Mouse (Mus musculus) hindbrain, embryonic 12.5 days (tissue): ENCODE results near the gene Hk3. TPM values are rescaled to one million over a fixed set of nuclear protein-coding genes. Genes with fewer than 3 reads are reported as not detected.
A peak's percentile ranks its signal among the peaks of the same experiment; 100 is the strongest.

Experiments
- ATAC-seq: fragments of 200-750 bp; cut with Nextera tagmentation; 2 replicates; pipeline ENCODE4 v1.8.0; 2017; ENCODE audit warnings: moderate TSS enrichment; ENCODE audit not compliant: low FRiP score
- H3K27ac ChIP-seq: fragments of 300-500 bp; sonication (generic); 2 replicates; pipeline ENCODE4 v1.5.1; 2016; ENCODE audit warnings: mild to moderate bottlenecking
- H3K27me3 ChIP-seq: fragments of 300-500 bp; sonication (generic); 2 replicates; pipeline ENCODE4 v1.6.1; 2016; ENCODE audit warnings: mild to moderate bottlenecking
- H3K36me3 ChIP-seq: fragments of 300-500 bp; sonication (generic); 2 replicates; pipeline ENCODE4 v1.6.1; 2016; ENCODE audit warnings: mild to moderate bottlenecking
- H3K4me1 ChIP-seq: fragments of 300-500 bp; sonication (generic); 2 replicates; pipeline ENCODE4 v1.6.1; 2016
- H3K4me2 ChIP-seq: fragments of 300-500 bp; sonication (generic); replicated peaks from 2 replicates; pipeline ENCODE4 v1.6.1; 2016; ENCODE audit warnings: mild to moderate bottlenecking
- H3K4me3 ChIP-seq: fragments of 300-500 bp; sonication (generic); 2 replicates; pipeline ENCODE4 v1.5.1; 2016; ENCODE audit warnings: mild to moderate bottlenecking
- H3K9ac ChIP-seq: fragments of 300-500 bp; sonication (generic); 2 replicates; pipeline ENCODE4 v1.6.1; 2016; ENCODE audit warnings: mild to moderate bottlenecking, moderate library complexity
- H3K9me3 ChIP-seq: fragments of 300-500 bp; sonication (generic); replicated peaks from 2 replicates; pipeline ENCODE4 v1.6.1; 2016; ENCODE audit warnings: mild to moderate bottlenecking
- WGBS: fragments of 180-500 bp; shearing (Covaris S2); methylation state at CpG from one replicate; pipeline ENCODE4 v1.1.7; 2016; 5-methylcytosine and 5-hydroxymethylcytosine counted together
- polyA plus RNA-seq: library from polyadenylated mRNA; unstranded; fragments of >200 nt; fragmentation: Nextera tagmentation; extraction: Ambion mirVana; gene quantifications from 2 replicates; pipeline ENCODE4 v1.2.1, GENCODE M21; 2016

The Hk3 gene
- polyA plus RNA-seq, 1 experiment from 2014 or later = 0.87 TPM

GRCm38 (mm10) chr13:54997568-54997967 lies 23.6 kb downstream of the Hk3 start:
- no peaks in the 10 kb centered on the region for H3K36me3 ChIP-seq
- no peak overlapping the region for H3K27ac ChIP-seq
- H3K4me3 ChIP-seq = no peak overlapping the region
- 68% methylated on average over 8 of the region's 8 CpGs for WGBS
- peaks cover 68% of the 10 kb centered on the region for H3K27me3 ChIP-seq
- no peaks in the 10 kb centered on the region for H3K9me3 ChIP-seq
- no peak overlapping the region for H3K9ac ChIP-seq
- ATAC-seq = no peak
- no peak overlapping the region for H3K4me2 ChIP-seq
- H3K4me1 ChIP-seq = peaks cover 44% of the 10 kb centered on the region

- H3K9ac ChIP-seq = no peak overlapping the region
- peak overlapping the region; percentile 83 for H3K27ac ChIP-seq
- peak; percentile 27; the same call in 1 of the 2 replicates for ATAC-seq
- H3K4me3 ChIP-seq = no peak overlapping the region
- H3K4me2 ChIP-seq = no peak overlapping the region
- no peaks in the 10 kb centered on the region for H3K36me3 ChIP-seq
- 49% methylated on average over 6 of the region's 6 CpGs for WGBS
- no peaks in the 10 kb centered on the region for H3K9me3 ChIP-seq
- peaks cover 44% of the 10 kb centered on the region for H3K4me1 ChIP-seq
- H3K27me3 ChIP-seq = peaks cover 67% of the 10 kb centered on the region
These were observed 26.0 kb downstream of the Hk3 start for GRCm38 (mm10) chr13:54995161-54995560.

GRCm38 (mm10) chr13:54994576-54994975 lies 26.6 kb downstream of the Hk3 start:
- Histone ChIP-seq H3K27me3 (peaks cover 66% of the 10 kb centered on the region), H3K9ac (no peak overlapping the region), H3K9me3 (no peaks in the 10 kb centered on the region), H3K27ac (peak overlapping the region; percentile 83), H3K4me2 (no peak overlapping the region), H3K4me3 (no peak overlapping the region), H3K36me3 (no peaks in the 10 kb centered on the region), H3K4me1 (peaks cover 48% of the 10 kb centered on the region)
- WGBS = 6% methylated on average over 4 of the region's 4 CpGs
- peak; percentile 63 for ATAC-seq

DNA sequence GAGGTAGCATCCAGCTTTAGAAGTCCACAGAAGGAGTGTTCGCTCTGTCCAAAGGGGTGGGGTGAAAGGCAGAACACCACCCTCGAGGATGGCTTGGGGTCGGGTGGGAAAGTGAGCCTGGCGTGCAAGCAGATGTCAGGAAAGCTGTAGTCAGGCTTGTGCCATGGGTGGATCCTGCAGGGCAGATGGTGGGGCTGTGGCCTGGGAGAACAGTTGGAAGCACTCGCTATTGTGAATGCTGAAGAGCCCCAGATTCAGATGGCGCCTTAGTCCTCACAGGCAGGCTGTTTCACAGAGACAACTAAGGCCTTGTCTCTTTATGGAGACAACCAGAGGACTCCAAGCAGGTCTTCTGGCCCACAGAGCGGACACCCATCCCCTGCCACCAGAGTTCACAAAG lies 29.0 kb downstream of the Hk3 start:
- Histone ChIP-seq H3K4me2 (no peak overlapping the region), H3K4me1 (peaks cover 60% of the 10 kb centered on the region), H3K9ac (no peak overlapping the region), H3K27me3 (peaks cover 65% of the 10 kb centered on the region), H3K4me3 (no peak overlapping the region), H3K36me3 (no peaks in the 10 kb centered on the region), H3K9me3 (no peaks in the 10 kb centered on the region), H3K27ac (no peak overlapping the region)
- 79% methylated on average over 7 of the region's 7 CpGs for WGBS
- ATAC-seq = no peak

GRCm38 (mm10) chr13:54988181-54988760 lies 32.9 kb downstream of the Hk3 start:
- H3K27ac ChIP-seq = 0 out of 2 replicates have a peak overlapping the region, but pooled peaks have one; percentile 12
- 53% methylated on average over 7 of the region's 7 CpGs for WGBS
- no peaks in the 10 kb centered on the region for H3K36me3 ChIP-seq
- H3K4me2 ChIP-seq = no peak overlapping the region
- no peak for ATAC-seq
- H3K27me3 ChIP-seq = peaks cover 78% of the 10 kb centered on the region
- H3K4me3 ChIP-seq = no peak overlapping the region
- H3K9me3 ChIP-seq = no peaks in the 10 kb centered on the region
- peaks cover 46% of the 10 kb centered on the region for H3K4me1 ChIP-seq
- no peak overlapping the region for H3K9ac ChIP-seq

DNA sequence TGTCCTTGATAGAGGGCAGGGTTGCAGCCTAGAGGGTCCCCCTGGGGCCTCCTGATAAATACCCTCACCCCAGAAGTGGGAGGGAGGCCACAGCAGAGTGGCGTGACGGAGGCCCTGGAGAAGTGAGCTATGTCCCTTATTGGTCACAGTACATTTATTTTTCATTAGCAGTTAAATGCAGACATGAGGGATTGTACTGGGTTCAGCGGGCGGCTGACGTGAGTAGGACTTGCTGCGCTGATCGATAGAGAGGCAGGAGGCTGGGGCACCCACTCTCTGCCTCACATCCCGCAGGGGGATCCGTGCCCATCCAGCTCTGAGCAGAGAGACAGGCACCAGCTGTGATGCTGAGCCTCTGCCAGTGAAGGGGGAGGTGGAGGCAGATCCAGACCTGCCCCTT lies 33.8 kb downstream of the Hk3 start:
- H3K27me3 ChIP-seq = peaks cover 84% of the 10 kb centered on the region
- WGBS = 49% methylated on average over 9 of the region's 9 CpGs

DNA sequence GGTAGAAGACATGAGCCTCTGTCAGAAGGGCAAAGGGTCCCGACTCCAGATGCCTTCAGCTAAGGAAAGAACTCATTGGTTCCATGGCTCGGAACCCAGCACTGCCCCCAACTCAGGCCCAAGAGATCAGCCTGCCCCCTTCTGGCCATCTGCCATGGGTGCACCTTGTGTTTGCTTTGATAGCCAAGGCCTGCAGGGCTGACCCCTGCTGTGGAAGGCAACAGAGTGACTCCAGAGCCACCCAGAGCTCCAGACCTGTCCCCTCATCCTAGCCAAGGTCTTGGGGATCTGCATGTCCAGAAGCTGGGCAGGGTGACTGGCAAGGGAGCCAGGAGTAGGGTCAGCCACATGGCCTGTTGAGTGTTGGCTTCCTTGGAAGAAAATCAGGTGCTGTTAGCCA lies 37.6 kb downstream of the Hk3 start:
- Histone ChIP-seq H3K36me3 (no peaks in the 10 kb centered on the region), H3K27me3 (peaks cover 82% of the 10 kb centered on the region), H3K9me3 (no peaks in the 10 kb centered on the region), H3K4me1 (peaks cover 47% of the 10 kb centered on the region), H3K4me3 (no peak overlapping the region), H3K4me2 (no peak overlapping the region), H3K9ac (no peak overlapping the region), H3K27ac (no peak overlapping the region)
- 59% methylated on average over 2 of the region's 2 CpGs for WGBS
- no peak for ATAC-seq

More for the DNA sequence above, 33.8 kb downstream of the Hk3 start:
- peaks cover 40% of the 10 kb centered on the region for H3K4me1 ChIP-seq
- H3K9me3 ChIP-seq = no peaks in the 10 kb centered on the region
- H3K4me2 ChIP-seq = no peak overlapping the region
- ATAC-seq = peak; percentile 64
- H3K27ac ChIP-seq = no peak overlapping the region
- no peaks in the 10 kb centered on the region for H3K36me3 ChIP-seq
- H3K4me3 ChIP-seq = no peak overlapping the region
- H3K9ac ChIP-seq = no peak overlapping the region

DNA sequence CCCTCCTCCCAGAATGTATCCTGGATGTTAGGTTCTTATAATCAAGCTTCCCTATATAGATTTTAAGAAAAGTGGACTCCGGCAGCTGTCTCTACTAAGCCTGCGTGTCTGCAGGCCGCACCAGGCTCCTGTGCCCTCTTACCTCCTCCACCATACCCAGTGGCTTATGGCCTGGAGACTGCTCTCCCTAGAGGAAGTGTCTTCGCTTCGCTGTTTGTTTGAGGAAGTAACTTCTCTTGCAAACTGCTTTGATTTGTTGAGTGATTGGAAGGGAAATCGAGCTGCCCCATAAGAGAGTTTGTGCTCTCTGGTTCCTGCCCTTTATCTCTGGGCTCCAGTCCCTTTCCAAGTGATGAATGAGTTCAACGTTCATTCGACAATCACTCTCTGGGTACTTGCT lies 38.2 kb downstream of the Hk3 start:
- Histone ChIP-seq H3K27ac (no peak overlapping the region), H3K4me3 (no peak overlapping the region), H3K27me3 (peaks cover 81% of the 10 kb centered on the region), H3K4me1 (peaks cover 43% of the 10 kb centered on the region), H3K9ac (no peak overlapping the region), H3K36me3 (no peaks in the 10 kb centered on the region), H3K4me2 (no peak overlapping the region), H3K9me3 (no peaks in the 10 kb centered on the region)
- ATAC-seq = no peak
- 84% methylated on average over 8 of the region's 8 CpGs for WGBS

DNA sequence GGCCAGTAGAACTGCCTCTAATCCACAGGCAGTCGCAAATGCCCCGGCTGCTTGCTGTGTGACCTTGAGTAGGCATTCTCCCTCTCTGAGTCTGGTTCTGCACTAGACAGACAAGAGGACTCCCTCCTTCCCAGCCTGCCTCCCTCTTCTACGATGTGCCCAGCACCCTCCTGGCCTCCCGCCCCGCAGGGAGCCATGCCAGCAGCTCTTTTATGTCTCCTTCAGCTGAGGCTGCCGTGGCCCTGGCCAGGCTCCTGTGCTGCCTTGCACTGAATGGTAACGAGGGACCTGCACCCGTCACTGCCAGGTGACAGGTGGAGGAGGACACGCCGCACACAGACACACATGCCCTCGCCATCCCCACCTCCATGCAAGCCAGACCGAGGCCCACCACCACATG lies 40.2 kb downstream of the Hk3 start:
- H3K36me3 ChIP-seq = no peaks in the 10 kb centered on the region
- H3K4me2 ChIP-seq = no peak overlapping the region
- peaks cover 88% of the 10 kb centered on the region for H3K27me3 ChIP-seq
- H3K4me3 ChIP-seq = no peak overlapping the region
- H3K9me3 ChIP-seq = no peaks in the 10 kb centered on the region
- no peak overlapping the region for H3K9ac ChIP-seq
- WGBS = 72% methylated on average over 12 of the region's 12 CpGs
- ATAC-seq = no peak
- no peak overlapping the region for H3K27ac ChIP-seq
- H3K4me1 ChIP-seq = peaks cover 40% of the 10 kb centered on the region

DNA sequence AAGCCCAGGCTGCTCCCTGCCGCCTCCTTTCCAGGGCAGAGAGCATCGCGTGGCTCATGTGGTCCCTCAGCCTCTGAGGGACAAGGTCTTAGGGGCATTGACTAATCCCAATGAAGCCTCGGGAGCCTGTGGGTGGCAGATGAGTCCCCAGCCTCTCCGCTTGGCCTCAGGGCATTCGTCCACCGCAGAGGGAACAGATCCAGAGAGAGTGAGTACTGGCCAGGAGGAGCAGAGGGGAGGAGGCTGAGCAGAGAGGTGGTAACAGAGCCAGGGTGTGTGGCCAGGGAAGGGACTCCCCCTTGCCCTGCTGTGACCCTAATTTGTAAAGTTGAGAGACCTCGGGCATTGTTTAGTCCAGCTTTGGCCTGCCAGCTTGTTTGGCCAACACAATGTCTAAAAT lies 42.4 kb downstream of the Hk3 start:
- Histone ChIP-seq H3K27me3 (peaks cover 84% of the 10 kb centered on the region), H3K9ac (no peak overlapping the region), H3K9me3 (no peaks in the 10 kb centered on the region), H3K4me3 (no peak overlapping the region), H3K36me3 (no peaks in the 10 kb centered on the region), H3K4me2 (no peak overlapping the region), H3K27ac (no peak overlapping the region), H3K4me1 (peaks cover 50% of the 10 kb centered on the region)
- no peak for ATAC-seq
- WGBS = 38% methylated on average over 8 of the region's 8 CpGs

GRCm38 (mm10) chr13:54975546-54975945 lies 45.6 kb downstream of the Hk3 start:
- 0 out of 2 replicates have a peak, but pooled peaks have one; percentile 23 for ATAC-seq
- Histone ChIP-seq H3K4me3 (no peak overlapping the region), H3K9ac (0 out of 2 replicates have a peak overlapping the region, but pooled peaks have one; percentile 27), H3K4me1 (peaks cover 45% of the 10 kb centered on the region), H3K4me2 (no peak overlapping the region), H3K27ac (no peak overlapping the region), H3K9me3 (no peaks in the 10 kb centered on the region), H3K27me3 (peaks cover 75% of the 10 kb centered on the region), H3K36me3 (no peaks in the 10 kb centered on the region)
- 60% methylated on average over 3 of the region's 3 CpGs for WGBS

DNA sequence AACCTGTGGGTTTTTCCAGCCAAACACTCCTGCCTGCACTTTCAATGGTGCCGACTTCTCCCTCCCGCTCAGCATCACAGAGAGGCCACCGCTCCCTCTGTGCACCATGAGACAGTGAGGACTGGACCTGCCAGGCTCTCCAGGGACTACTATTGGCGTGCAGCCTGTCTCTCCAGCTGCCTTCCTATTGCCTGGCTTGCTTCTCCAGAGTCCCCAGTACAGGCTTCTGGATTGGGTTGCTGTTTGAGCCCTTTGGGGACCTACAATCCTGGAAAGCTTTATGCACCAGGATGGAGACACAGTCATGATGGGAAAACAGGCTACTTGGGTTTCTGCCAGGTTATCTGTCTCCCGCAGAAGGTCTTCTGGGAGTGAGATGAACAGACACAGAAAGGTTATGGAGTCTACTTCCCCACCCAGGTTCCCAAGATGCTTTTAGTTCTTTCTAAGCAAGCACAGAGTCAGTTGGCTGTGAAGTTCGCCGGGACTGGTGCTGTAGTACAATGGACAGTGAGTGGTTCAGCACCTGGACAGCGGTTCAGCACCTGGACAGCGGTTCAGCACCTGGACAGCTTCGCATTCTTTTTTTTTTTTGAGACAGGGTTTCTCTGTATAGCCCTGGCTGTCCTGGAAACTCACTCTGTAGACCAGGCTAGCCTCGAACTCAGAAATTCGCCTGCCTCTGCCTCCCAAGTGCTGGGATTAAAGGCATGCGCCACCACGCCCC lies 50.5 kb downstream of the Hk3 start:
- H3K4me2 ChIP-seq = no peak overlapping the region
- peaks cover 70% of the 10 kb centered on the region for H3K27me3 ChIP-seq
- ATAC-seq = no peak
- H3K4me3 ChIP-seq = no peak overlapping the region
- H3K36me3 ChIP-seq = no peaks in the 10 kb centered on the region
- peaks cover 46% of the 10 kb centered on the region for H3K4me1 ChIP-seq
- H3K27ac ChIP-seq = no peak overlapping the region
- WGBS = 41% methylated on average over 14 of the region's 14 CpGs
- H3K9me3 ChIP-seq = no peaks in the 10 kb centered on the region
- no peak overlapping the region for H3K9ac ChIP-seq

GRCm38 (mm10) chr13:54969513-54969912 lies 51.7 kb downstream of the Hk3 start:
- no peak for ATAC-seq
- no peak overlapping the region for H3K4me3 ChIP-seq
- 40% methylated on average over 9 of the region's 9 CpGs for WGBS
- H3K9ac ChIP-seq = no peak overlapping the region
- no peak overlapping the region for H3K4me2 ChIP-seq
- no peaks in the 10 kb centered on the region for H3K9me3 ChIP-seq
- peaks cover 73% of the 10 kb centered on the region for H3K27me3 ChIP-seq
- H3K27ac ChIP-seq = no peak overlapping the region
- peaks cover 43% of the 10 kb centered on the region for H3K4me1 ChIP-seq
- H3K36me3 ChIP-seq = no peaks in the 10 kb centered on the region
